Mouse (Mus musculus): ENCODE measurements around the gene Lmf2.

Gene Lmf2

GRCm38 (mm10) chr15:89372068-89372467 is 16.6 kb upstream of the Lmf2 start:
- DNase-seq = no peak

DNA sequence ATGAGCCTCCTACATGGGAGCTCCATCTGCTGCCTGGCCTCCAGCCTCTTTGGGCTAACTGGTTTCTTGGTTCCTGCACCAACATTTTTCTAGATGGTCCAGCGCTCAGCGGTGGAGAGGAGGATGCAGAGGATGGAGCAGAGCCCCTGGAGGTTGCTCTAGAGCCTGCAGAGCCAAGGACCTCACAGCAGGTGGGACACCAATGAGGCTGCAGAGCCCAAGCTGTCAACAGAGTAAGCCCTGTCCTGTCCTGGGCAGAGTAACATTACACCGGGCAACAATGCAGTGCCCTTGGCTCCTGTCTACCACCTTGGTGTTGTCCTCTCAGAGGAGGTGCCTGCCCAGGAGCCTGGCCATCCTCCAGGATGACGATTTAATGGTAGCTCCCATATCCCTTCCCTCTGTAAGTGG is 9.7 kb upstream of the Lmf2 start:
- no peak for DNase-seq

- DNase-seq = no peak
Measured at GRCm38 (mm10) chr15:89363051-89363450, 7.6 kb upstream of the Lmf2 start.

- no peak for DNase-seq
Measured at GRCm38 (mm10) chr15:89358784-89359183, 3.3 kb upstream of the Lmf2 start.

DNA sequence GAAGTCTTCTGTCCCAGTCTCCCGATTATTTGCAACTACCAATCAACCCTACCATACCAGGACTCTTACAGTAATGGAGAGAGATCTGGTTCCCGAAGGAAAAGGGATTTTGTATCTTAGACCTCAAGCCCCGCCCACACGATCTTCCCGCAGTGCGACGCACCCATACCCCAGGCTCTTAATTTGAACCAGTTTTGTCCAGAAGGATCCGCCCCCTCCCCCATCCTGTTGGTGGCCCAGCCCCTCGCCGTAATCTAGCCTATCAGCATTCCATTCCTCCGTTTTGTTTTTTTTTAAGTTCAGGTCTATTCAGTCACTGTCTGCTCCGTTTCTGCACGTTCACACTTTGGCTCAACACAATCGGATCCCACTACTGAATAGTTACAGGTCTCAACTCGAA is 913 bp upstream of the Lmf2 start:
- DNase-seq = peak; percentile 49 to 58

DNA sequence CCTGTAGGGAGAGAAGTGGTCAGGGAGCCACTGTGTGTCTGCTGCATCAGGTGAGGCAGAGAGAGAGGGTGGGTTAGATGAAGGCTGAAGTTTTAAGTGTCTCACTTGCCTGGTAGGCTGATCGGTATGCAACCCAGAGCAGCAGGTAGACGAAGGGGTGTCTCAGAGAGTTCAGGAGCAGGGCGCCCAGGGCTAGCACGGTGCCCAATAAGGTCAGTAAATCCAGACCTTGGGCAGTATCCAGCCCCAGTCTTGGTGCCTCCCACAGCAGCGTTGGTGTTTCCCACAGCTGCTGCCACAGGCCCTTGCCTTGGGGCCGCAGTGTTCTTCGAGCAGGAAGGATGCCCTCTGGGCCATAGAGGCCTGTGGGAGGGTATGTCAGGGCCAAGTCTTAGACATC is 1.0 kb downstream of the Lmf2 start:
- DNase-seq = no peak

- DNase-seq = no peak
Measured at GRCm38 (mm10) chr15:89353837-89354236, 1.6 kb downstream of the Lmf2 start.

DNA sequence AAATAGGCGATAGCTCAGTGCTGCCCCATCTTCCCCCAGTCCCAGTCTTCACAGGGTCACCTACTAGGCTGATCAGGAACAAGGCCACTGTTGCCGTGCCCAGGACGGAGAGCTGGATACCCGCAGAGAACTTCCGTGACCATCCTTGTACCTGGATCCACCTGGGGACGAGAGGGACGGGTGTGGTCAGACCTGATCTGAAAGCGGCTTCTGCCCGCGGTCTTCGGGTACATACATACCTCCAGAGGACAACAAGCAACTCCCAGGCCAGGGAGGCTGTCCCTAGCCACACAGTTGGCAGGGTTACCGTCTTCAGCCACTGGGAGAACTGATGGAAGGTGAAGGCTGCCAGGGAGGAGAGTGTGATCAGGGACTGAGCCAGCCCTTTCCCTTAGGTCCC is 2.7 kb downstream of the Lmf2 start:
- DNase-seq = no peak

- DNase-seq = no peak
Measured at GRCm38 (mm10) chr15:89352054-89352453, 3.4 kb downstream of the Lmf2 start.

GRCm38 (mm10) chr15:89351302-89351701 is 4.2 kb downstream of the Lmf2 start:
- no peak for DNase-seq

DNA sequence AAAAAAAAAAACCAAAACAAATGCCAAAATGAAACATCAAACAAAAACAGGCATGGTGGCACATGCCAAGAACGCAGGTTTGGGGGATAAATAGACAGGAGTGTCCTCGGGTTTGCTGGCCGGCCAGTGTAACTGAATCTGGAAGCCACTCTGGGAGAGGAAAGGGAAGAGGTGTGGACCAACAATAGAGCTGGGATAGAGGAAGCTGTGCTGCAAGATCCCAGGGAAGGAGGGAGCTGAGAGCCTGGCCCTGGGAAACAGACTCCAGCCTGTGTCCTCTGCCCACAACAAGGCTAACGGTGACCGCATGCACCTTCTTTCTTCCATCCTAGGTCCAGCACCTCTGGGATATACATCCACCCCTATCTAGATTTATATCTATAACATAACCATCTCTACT is 5.0 kb downstream of the Lmf2 start:
- DNase-seq = no peak

DNA sequence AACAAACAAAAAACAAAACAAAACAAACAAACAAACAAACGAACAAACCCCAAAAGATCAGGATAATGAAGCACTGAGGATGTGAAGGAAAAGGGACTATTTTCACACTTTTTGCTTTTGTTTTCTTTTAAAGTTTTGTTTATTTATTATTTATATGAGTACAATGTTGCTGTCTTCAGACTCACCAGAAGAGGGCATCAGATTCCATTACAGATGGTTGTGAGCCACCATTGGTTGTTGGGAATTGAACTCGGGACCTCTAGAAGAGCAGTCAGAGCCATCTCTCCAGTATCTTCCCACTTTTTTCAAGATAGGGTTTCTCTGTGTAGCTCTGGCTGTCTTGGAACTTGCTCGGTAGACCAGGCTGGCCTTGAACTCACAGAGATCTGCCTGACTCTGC is 12.1 kb downstream of the Lmf2 start:
- no peak for DNase-seq

GRCm38 (mm10) chr15:89341678-89342077 is 13.8 kb downstream of the Lmf2 start:
- DNase-seq = no peak

DNA sequence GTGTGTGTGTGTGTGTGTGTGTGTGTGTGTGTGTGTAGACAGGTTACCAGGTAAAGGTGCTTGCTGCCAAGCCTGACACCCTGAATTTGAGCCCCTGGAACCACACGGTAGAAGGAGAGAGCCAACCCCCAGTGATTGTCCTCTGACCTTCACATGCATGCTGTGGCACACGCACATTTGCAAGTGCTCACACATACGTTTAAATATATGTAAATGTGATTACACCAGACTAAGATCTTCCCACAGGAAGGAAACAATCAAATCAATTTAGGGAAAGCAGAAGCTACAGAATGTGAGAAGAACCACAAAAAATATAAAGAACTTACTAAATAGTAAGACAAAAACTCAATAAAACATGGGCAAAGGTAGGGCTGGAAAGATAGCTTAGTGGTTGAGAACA is 15.3 kb downstream of the Lmf2 start:
- DNase-seq = no peak

DNA sequence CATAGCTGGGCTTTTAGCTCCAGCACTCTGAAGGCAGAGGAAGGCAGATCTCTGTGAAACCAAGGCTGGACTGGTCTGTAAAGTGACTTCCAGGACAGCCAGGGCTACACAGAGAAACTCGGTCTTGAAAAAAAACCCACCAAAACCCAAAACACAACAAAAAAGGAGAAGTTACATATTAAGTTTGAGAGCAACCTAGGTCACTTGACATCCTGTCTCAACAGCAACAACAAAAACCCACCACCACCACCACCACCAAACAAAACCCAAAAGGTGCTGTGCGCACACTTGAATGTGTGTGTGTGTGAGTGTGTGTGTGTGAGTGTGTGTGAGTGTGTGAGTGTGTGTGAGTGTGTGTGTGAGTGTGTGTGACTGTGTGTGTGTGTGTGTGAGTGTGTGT is 15.8 kb downstream of the Lmf2 start:
- peak; percentile 66 to 75 for DNase-seq

GRCm38 (mm10) chr15:89336422-89336821 is 19.0 kb downstream of the Lmf2 start:
- DNase-seq = no peak

- DNase-seq = no peak
Measured at GRCm38 (mm10) chr15:89334774-89335537, 20.5 kb downstream of the Lmf2 start.

DNA sequence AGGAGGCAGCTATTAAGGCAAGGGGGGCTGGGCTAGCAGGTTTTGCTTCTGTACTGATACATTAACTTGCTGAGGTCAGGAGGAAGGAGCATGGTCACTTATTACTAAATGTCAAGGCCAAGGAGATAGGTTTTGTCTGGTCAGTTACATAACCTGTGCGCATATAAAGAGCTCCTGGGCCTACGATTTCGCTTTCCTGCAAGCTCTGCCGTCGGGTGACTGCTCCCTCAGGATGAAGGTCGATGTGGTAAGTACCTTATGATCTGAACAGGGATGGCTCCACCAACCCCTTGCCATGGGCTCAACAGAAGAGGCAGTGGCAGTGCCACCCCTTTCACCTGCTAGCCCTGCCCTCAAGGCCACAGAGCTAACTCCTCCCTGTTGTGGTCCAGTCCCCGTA is 21.2 kb downstream of the Lmf2 start, which contains the start of gene Miox:
Miox (plus strand) TSS at position 128 of the 400 bp plus-strand sequence.
- DNase-seq = no peak

GRCm38 (mm10) chr15:89326441-89326840 is 29.0 kb downstream of the Lmf2 start:
- no peak for DNase-seq

GRCm38 (mm10) chr15:89323656-89324055 is 31.8 kb downstream of the Lmf2 start:
- DNase-seq = no peak

GRCm38 (mm10) chr15:89322670-89323522 is 32.6 kb downstream of the Lmf2 start, which contains the start of gene Adm2:
TSS of gene Adm2 (plus strand) at chr15:89322720.
- no peak for DNase-seq

DNA sequence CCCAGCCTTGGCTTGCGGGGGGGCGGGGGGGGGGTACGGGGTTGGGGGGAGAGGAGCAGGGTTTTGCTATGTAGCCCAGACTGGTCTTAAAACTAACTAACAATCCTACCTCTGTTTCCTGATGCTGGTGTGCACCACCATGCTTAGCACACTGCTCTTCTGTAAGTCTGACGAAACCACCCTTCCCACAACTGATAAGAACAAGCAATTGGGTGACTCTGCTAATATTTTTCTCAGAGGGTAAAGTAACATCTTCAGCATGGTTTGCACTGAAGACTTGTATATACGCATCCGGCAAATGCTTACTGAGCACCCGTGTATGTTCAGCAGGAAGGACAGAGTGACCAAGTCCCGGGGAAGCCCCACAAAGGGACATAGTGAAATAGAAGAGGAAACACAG is 34.2 kb downstream of the Lmf2 start:
- no peak for DNase-seq

DNA sequence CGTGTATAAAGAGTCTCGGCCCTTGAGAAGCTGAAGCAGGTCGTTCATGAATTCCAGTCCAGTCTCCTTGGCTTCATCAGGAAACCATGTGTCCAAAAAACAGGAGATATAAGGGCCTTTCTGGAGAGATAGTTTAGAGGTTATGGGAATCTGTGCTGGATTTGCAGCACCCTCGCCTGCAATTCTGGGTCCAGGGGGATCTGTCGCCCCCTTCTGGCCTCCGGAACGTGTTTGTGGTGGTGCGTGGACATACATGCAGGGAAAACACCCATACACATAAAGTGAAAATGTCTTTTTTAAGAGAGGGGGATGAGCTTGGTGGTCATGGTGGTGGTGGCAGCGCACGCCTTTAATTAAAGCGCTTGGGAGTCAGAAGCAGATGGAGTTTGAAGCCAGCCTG is 39.3 kb downstream of the Lmf2 start:
- peak; percentile 34 to 43 for DNase-seq

- peak; percentile 98 for DNase-seq
Measured at GRCm38 (mm10) chr15:89315190-89315731, 40.2 kb downstream of the Lmf2 start, which contains the start of gene Sbf1. TSS of gene Sbf1 (minus strand) at chr15:89315311.
